In genomic region chr1:169418665-169419045, GRCm38 (mm10) we compare ENCODE assay signal across 22 mouse cellular contexts.
DNase-seq lines count a peak whose midpoint lies in the region; ATAC-seq and TF ChIP-seq lines count a peak whose summit lies in the region.
"Had no signal": no experiment of that assay in that cellular context is flagged by ENCODE, and none has a peak within 500 bp of the region (broad histone marks: within the 10 kb centered on the region; RNA-seq: fewer than 3 reads in every experiment).

No protein-coding gene starts in this region.

- H3K27ac ChIP-seq in lung, embryonic 16.5 days (ENCODE audit: low read length), result no peak overlapping the region
- 0 out of 2 replicates have a peak overlapping the region, but pooled peaks have one; percentile 33 for H3K27ac ChIP-seq in midbrain, embryonic 14.5 days (replicated peaks; ENCODE audit: low read depth, low read length)
- no peak overlapping the region for H3K27ac ChIP-seq in forebrain, embryonic 11.5 days (ENCODE audit: low read depth, low read length)
- H3K27ac ChIP-seq: embryonic facial prominence, embryonic 10.5 days; forebrain, embryonic 12.5 days; hindbrain, embryonic 12.5 days; kidney, postnatal 0 days; limb, embryonic 15.5 days; liver, embryonic 15.5 days had no signal

- no peak for TF ChIP-seq CTCF in lung, adult 2 months (IDR thresholded peaks at IDR 0.05; ENCODE audit: insufficient read depth, low read length)

- H3K4me3 ChIP-seq in lung, adult 2 months (replicated peaks; ENCODE audit: extremely low read depth, low read depth, low read length), result no peak overlapping the region
- H3K4me3 ChIP-seq in lung, embryonic 16.5 days (ENCODE audit: low read length), result no peak overlapping the region
- no peak overlapping the region for H3K4me3 ChIP-seq in midbrain, embryonic 14.5 days (replicated peaks; ENCODE audit: low read depth, low read length)
- no peak overlapping the region for H3K4me3 ChIP-seq in forebrain, embryonic 11.5 days (ENCODE audit: low read depth, low read length)
- H3K4me3 ChIP-seq: embryonic facial prominence, embryonic 10.5 days; forebrain, embryonic 12.5 days; heart, embryonic 12.5 days; hindbrain, embryonic 12.5 days; limb, embryonic 15.5 days; liver, embryonic 15.5 days; megakaryocyte, embryonic 14.5 days; myocyte had no signal

- ATAC-seq in lung, embryonic 16.5 days (ENCODE audit: low read depth), result peak; percentile 85
- ATAC-seq in midbrain, embryonic 14.5 days (ENCODE audit: low FRiP score, low TSS enrichment), result no peak
- no peak for ATAC-seq in forebrain, embryonic 11.5 days (replicated peaks; ENCODE audit: low FRiP score)
- ATAC-seq: inflammation-experienced regulatory T-cells, adult 6 months had no signal

- no peaks in the 10 kb centered on the region for H3K27me3 ChIP-seq in lung, embryonic 16.5 days (ENCODE audit: control insufficient read depth, insufficient read depth, low read depth, low read length)
- H3K27me3 ChIP-seq in midbrain, embryonic 14.5 days (ENCODE audit: control insufficient read depth, insufficient read depth, low read length), result no peaks in the 10 kb centered on the region
- H3K27me3 ChIP-seq in forebrain, embryonic 11.5 days (ENCODE audit: control insufficient read depth, insufficient read depth, low read length), result no peaks in the 10 kb centered on the region
- H3K27me3 ChIP-seq: forebrain, embryonic 12.5 days; heart, embryonic 12.5 days; hindbrain, embryonic 12.5 days; liver, embryonic 15.5 days; megakaryocyte, embryonic 14.5 days had no signal

- 67% methylated on average over 4 of the region's 4 CpGs for WGBS in lung, adult 2 months
- 59% methylated on average over 4 of the region's 4 CpGs for WGBS in lung, embryonic 16.5 days
- WGBS in midbrain, embryonic 14.5 days, result 72% methylated on average over 4 of the region's 4 CpGs
- 87% methylated on average over 4 of the region's 4 CpGs for WGBS in forebrain, embryonic 11.5 days

- no peaks in the 10 kb centered on the region for H3K4me1 ChIP-seq in lung, adult 2 months (ENCODE audit: control insufficient read depth, insufficient read depth, low read length)
- H3K4me1 ChIP-seq in lung, embryonic 16.5 days (replicated peaks; ENCODE audit: control insufficient read depth, insufficient read depth, low read length), result no peaks in the 10 kb centered on the region
- H3K4me1 ChIP-seq in midbrain, embryonic 14.5 days (ENCODE audit: control insufficient read depth, insufficient read depth, low read length), result no peaks in the 10 kb centered on the region
- H3K4me1 ChIP-seq in forebrain, embryonic 11.5 days (replicated peaks; ENCODE audit: control insufficient read depth, insufficient read depth, low read length), result no peaks in the 10 kb centered on the region
- H3K4me1 ChIP-seq: forebrain, embryonic 12.5 days; heart, embryonic 12.5 days; hindbrain, embryonic 12.5 days; limb, embryonic 15.5 days; liver, embryonic 15.5 days; megakaryocyte, embryonic 14.5 days had no signal

- H3K9me3 ChIP-seq in lung, embryonic 16.5 days (ENCODE audit: control insufficient read depth, low read length), result no peaks in the 10 kb centered on the region
- no peaks in the 10 kb centered on the region for H3K9me3 ChIP-seq in midbrain, embryonic 14.5 days (ENCODE audit: control insufficient read depth, low read length)
- no peaks in the 10 kb centered on the region for H3K9me3 ChIP-seq in forebrain, embryonic 11.5 days (ENCODE audit: control insufficient read depth, low read length)
- H3K9me3 ChIP-seq: embryonic facial prominence, embryonic 10.5 days; forebrain, embryonic 12.5 days; hindbrain, embryonic 12.5 days; limb, embryonic 15.5 days; liver, embryonic 15.5 days had no signal

- H3K9ac ChIP-seq in lung, embryonic 16.5 days (ENCODE audit: low read length), result no peak overlapping the region
- H3K9ac ChIP-seq in midbrain, embryonic 14.5 days (replicated peaks; ENCODE audit: low read length), result no peak overlapping the region
- no peak overlapping the region for H3K9ac ChIP-seq in forebrain, embryonic 11.5 days (ENCODE audit: low read length)
- H3K9ac ChIP-seq: forebrain, embryonic 12.5 days; heart, embryonic 12.5 days; hindbrain, embryonic 12.5 days; limb, embryonic 15.5 days; liver, embryonic 15.5 days had no signal

- H3K36me3 ChIP-seq in lung, embryonic 16.5 days (ENCODE audit: control insufficient read depth, insufficient read depth, low read length), result no peaks in the 10 kb centered on the region
- no peaks in the 10 kb centered on the region for H3K36me3 ChIP-seq in midbrain, embryonic 14.5 days (ENCODE audit: control insufficient read depth, insufficient read depth, low read length)
- no peaks in the 10 kb centered on the region for H3K36me3 ChIP-seq in forebrain, embryonic 11.5 days (ENCODE audit: control insufficient read depth, insufficient read depth, low read length)
- H3K36me3 ChIP-seq: embryonic facial prominence, embryonic 10.5 days; forebrain, embryonic 12.5 days; heart, embryonic 12.5 days; hindbrain, embryonic 12.5 days; limb, embryonic 15.5 days; liver, embryonic 15.5 days had no signal

- peak; percentile 15 to 49 for DNase-seq in lung, adult 18-20 months
- DNase-seq in lung, adult 2 months, result no peak
- peak; percentile 47 for DNase-seq in midbrain, embryonic 14.5 days
- no peak for DNase-seq in layer of hippocampus, adult 8-10 months (ENCODE audit: low spot score in 2 of 2)
- DNase-seq in T-cell, adult 2 months (ENCODE audit: low spot score), result no peak
- DNase-seq in forebrain, embryonic 11.5 days (ENCODE audit: low spot score), result no peak
- DNase-seq: B cell, adult 2 months; cerebellum, adult 2 months; cerebellum, postnatal 36 days; heart, postnatal 14 days; thymus, adult 18-20 months had no signal

- no peak overlapping the region for H3K4me2 ChIP-seq in lung, embryonic 16.5 days (ENCODE audit: low read depth, low read length)
- H3K4me2 ChIP-seq in midbrain, embryonic 14.5 days (ENCODE audit: low read length), result no peak overlapping the region
- H3K4me2 ChIP-seq in forebrain, embryonic 11.5 days (ENCODE audit: low read depth, low read length, severe bottlenecking), result no peak overlapping the region
- H3K4me2 ChIP-seq: forebrain, embryonic 12.5 days; heart, embryonic 12.5 days; hindbrain, embryonic 12.5 days; limb, embryonic 15.5 days; liver, embryonic 15.5 days had no signal

- TF ChIP-seq POLR2A in lung, adult 2 months (IDR thresholded peaks at IDR 0.05; ENCODE audit: borderline replicate concordance, extremely low read depth, low read depth, low read length), result no peak

Comparison
In these comparisons a context has a peak if more than half of its experiments do, and no peak if none do; other contexts are left out.
1. DNase-seq: peak in lung, adult 18-20 months (2 of 2) and midbrain, embryonic 14.5 days (single experiment); none in lung, adult 2 months (single experiment), layer of hippocampus, adult 8-10 months (0 of 2), T-cell, adult 2 months (single experiment) and forebrain, embryonic 11.5 days (single experiment).